Mouse (Mus musculus): ENCODE measurements at regions not wholly inside any gene's neighbourhood (a gene's known extent, or its start where the extent isn't known, plus 50 kb on each side); places are given as distances from the start of the nearest gene placed in this dataset.

DNA sequence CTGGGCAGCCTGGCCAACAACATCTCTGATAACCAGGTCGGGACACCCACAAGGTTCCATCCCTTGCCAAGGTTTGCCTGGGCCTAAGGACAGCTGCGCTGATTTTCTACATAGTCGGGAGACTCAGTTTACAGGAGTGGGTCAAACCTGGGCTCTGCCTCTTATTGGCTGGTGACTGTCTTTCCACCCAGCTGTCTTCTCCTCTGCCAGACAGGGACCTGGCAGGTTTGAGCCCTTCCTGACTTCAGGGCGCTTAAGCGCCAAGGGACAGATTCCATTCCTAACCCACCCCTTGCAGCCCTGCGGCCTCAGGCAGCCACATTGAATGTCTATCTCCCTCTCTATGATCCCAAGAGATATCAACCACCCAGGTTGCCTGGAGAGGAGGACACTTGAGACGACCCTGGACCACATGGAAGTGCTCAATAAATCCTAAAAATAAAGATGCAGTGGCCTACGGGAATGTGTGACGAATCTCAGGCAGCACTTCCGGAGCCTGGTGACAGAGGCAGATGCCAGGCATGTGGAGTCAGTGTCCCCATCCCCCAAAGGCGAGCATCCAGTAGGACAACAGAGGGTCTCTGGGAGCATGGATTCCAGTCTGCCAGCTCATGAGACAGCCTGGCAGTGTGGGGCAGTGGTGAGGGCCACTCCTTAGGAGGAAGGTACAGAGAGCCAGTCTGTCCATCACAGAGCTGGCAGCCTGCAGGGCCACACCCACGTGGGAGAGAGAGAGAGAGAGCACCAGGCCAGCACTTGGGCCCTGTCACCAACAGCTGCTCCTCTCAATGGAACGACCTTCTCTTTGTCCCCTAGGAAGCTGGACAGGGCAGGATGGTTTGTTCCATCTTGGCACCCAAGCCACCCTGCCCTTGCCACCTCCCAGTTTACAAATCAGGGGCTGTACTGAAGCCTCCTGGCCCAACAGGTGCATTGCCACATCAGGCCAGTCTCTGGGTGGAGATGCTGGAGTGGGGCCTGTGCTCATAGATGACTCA, 63.8 kb upstream of the Slc6a6 start:
- TF ChIP-seq POLR2A (IDR thresholded peaks at IDR 0.05; ENCODE audit: extremely low read depth, insufficient read depth, low read length) = no peak
- TF ChIP-seq CTCF (IDR thresholded peaks at IDR 0.05; ENCODE audit: extremely low read depth, insufficient read depth, low read length) = no peak

Data from cortical plate, adult 2 months (tissue).